Mouse (Mus musculus) right cerebral cortex, postnatal 36 days (tissue): ENCODE data around the gene Tnik.

ENCODE experiments used
- DNase-seq, 2 experiments: peaks; one replicate each; pipeline ENCODE4 v3.0.0; 2022; ENCODE audit warnings: low spot score in 2 of 2, mixed read lengths in 1 of 2

Tnik gene

DNA sequence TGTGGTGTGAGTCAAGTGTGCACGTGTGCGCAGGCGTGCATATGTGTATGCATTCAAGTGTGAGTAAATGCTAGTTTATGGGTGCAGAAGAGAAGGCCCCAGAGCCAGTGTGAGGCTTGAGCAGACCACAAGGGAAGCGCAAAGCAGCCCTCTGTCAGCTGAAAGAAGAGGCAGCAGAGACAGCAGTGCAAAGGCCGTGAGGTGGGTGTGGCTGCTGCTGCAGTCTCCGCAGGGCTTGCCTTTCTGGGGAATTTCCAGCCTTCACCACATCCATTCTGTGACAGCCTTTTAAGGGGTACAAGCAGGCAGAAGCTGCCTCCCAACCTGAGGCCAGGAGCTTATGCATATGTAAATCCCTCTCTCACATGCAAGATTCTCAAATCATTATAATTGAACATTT lies 139.2 kb downstream of the Tnik start:
- no peak for DNase-seq

DNA sequence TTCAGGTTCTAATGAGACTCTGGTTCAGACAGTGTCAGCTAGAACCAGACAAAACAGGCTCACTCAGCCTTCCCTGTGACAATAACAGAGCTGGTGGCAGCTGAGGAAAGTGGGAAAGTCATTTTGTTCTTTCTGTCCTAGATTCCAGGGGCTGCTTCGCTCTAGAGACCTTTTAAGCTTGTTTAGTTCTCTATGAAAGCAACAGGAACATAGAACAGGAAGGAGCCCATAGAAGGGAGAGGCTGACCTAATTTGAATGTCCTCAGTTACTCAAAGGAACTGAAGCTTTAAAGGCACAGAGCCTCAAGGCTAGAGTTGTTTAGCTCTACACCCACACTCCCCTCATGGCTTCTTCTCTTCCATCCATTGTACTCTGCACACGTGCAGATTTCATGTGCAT lies 142.4 kb downstream of the Tnik start:
- DNase-seq, result no peak

DNA sequence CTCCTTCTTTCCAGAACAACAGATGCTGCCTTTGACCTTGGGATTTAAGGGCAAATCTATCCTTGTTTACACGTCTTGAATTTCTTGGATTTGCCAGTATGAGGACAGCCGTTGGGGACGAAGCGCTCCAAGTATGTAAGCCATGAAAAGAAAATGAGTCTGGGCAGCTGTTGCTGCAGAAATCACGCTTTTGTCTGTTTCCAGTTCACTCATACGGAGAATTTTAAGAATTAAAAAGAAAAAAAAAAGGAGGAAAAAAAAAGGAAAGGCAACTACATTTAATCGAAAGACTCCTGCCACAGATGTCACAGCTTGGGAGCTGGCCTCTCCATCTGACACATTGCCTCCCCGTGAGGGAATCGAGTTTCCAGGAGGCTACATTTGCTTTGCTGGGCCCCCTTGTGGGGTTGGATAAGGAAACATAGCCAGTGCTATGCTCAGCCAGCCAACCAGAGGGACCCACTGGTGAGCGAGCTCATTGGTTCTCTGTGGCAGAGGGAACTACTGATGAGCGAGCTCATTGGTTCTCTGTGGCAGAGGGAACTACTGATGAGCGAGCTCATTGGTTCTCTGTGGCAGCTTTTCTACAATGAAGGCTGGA lies 145.9 kb downstream of the Tnik start:
- peak; percentile 63 to 69 for DNase-seq

DNA sequence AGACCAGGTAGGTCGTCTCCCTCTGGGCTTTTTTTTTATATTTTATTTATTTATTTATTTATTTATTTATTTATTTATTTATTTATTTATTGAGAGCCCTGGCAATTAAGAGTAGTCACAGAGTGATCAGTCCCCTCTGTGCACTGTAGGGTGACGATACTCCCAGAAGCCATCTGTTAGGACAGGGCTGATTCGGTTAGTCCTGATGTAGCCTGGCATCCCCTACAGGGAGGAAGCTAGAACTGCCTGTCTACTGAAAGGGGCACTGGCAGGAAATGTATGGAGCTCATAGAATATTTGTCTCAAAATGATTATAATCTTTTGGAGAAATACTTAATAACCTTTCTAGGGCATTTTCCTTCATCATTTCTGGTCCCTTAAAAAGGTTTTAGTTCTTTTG lies 147.3 kb downstream of the Tnik start:
- DNase-seq, result no peak

DNA sequence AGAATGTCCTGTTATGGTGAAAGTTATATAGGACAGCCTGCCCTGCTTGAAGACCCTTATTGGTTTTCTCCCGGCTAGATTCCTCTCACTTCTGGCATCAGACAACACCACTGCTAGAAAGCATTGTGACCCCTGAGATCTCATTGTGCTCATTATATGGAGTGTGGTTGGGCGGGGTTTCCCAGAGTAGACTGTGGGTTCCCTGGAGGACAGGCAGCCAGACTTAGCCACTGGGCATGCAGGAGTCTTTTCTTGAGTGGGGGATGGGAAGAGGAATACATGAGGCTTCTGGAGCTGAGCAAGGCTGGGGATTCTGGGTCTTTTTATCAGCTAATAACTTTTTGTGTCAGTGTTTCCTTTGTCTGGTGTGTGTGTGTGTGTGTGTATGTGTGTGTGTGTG lies 153.0 kb downstream of the Tnik start:
- DNase-seq, result no peak

DNA sequence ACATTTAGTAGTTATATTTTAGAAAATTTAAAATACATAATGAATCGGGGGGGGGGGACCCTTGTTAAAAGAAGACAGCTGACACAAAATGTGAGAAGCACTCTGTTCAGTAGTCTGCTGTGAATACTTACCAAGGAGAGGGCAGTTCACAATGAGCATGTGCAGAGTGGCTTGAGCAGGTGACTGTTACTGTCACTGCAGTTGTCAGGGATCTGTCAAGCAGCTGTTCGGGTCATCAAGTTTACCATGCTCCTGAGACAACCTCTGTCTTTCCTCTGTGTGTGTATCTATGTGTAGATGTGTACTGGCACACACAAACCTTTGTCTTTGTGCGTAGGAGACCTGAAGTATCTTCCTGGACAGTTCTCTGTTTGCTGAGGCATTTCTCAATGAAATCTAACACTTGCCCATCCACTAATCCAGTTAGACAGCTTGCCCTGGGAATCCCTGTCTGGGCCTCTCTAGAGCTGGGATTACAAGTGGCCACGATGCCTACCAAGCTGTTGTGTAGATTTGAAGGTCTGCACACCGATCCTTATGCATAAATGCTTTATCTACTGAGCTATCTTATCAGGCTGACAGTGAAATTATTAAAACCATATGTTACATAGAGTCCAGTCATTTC lies 154.2 kb downstream of the Tnik start:
- DNase-seq, result no peak

DNA sequence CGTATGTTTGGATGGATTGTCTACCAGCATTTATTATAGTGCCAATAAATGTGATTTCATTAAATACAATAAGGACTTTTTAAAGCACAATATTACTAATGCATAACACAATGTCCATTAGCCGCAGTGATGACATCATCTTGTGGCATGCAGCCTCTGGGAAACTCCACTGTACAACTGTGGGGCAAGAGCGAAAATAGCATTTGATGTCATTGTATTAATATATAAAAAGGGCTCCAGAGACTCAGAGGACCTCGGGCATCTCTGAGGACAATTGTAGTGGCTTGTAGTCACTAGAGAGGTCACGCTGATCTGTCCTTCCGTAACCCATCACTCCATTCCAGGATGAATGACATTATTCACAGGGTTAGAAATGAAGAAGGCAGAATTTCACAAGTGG lies 157.2 kb downstream of the Tnik start:
- DNase-seq, result no peak

DNA sequence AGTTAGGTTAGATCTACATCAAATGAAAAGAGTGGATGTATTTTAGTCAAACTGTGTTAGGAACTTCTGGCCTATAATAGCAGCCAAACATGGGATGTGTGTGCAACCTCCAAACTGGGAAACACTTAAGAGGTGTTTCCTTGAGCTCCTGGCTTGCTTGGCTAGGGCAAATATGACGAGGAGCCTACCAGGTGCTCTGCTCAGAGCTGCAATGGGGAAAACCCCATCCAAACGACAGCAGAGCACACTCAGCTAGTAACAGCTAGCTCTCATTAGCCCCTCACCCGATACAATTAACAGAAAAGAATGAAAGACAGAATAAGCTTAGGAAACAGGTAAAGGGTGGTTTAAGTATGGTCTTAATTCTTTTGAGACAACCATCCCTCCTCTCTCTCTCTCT lies 157.7 kb downstream of the Tnik start:
- DNase-seq, result no peak

DNA sequence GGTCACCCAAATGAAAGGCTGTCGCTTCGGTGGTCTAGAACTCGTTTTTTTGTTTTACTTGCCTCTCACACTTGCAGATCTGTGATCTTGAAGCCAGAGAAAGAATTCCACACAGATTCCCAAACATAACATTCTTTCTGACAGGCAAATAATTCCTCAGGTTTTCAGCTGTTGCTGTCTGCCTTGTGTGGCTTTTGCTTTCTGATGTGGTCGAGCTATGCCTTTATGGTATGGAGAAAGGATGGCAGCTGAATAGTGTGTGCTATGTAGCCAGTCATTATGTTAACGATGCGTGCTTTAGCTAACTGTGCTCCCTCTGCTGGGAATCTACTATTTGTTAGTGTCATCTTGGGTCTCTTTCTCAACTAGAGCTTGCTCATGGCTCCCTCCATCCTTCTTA lies 158.8 kb downstream of the Tnik start:
- DNase-seq, result no peak

DNA sequence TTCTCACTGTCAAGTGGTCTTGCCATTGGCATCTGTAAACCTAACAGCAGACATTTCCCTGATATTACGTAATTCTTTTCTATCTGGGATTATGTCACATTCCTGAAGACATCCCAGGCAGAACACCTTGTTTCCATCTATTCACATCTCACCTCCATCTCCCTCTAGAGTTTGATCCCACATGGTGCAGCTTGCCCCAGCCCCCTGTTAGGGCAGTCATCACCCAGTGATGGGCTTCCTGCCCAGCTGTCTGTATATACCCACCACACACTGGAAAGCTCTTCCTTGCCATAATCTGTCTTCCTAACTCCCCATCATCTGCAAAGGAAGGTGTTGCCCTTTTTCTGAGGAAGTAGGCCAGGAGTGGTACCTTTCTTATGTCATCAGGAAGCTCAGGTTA lies 159.2 kb downstream of the Tnik start:
- no peak for DNase-seq

DNA sequence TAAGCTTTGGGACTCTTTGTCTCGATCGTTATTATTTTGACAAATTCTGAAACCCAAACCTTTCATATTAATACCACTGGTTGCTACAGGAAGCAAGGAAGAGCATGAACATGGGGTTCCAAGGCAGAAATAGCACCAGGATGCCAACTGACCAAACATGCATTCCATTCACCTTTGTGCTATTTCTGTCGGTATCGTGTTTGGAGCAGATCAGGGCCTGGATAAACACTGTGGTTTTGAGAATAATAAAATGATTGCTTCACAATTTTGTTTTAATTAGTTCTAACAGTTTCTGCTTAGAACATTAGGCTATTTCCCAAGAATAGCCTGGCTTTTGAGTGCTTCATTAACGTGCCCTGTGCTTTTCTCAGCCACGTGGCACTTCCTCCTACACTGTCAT lies 162.9 kb downstream of the Tnik start:
- DNase-seq, result no peak

DNA sequence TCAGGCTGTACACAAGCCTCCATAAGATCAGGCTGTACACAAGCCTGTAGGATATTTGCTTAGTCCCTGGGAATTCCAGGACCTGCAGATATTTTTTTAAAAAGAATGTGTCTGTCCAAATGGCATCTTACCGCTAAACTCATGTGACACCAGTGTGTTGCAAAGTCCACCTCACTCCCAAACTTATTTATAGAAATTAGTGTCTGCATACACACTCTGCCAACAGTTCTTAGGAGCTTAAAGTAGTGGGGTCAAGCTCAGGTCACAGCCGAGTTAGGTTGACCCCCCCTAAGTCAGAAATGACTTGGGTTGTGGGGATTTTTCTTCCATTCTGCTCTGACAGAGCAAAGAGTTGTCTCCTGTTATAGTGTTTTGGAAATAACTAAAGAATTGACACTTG lies 168.4 kb downstream of the Tnik start:
- no peak for DNase-seq

DNA sequence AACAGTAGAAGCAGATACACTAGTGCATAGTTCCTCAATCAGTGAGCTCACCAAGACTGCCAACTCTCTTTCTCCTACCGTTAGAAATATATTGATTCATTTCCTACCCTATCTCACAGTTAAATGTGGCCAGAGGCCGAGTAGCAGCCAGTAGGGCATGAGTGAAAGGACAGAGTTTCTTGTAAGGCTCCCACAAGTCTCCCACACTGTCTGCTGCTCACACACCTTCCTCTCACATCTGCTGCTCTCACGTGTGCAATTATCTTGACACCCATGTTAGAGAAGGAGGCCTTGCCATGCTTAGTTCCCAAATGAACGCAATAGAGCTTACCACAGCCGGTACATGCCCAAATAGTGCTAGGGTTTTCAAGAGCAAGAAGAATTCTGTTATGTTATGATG lies 169.3 kb downstream of the Tnik start:
- no peak for DNase-seq

DNA sequence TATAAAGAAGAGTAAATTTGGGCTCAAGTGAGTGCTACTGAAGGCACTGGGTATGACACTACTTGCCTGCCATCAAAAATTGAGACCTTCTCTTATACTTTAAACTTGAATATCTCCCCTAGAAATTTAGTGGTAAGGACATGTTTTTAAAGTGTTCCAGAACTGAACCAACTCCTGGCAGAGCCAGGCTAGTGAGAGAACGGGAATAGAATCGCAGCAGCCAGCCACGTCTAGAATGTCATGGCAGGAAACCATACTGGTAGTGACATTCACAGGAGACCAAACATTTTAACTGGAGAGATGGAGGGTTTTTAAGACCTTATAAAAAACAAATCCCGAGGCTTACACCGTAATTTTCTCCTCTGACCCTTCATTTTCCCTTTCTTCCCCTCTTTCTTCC lies 172.5 kb downstream of the Tnik start:
- DNase-seq, result no peak

DNA sequence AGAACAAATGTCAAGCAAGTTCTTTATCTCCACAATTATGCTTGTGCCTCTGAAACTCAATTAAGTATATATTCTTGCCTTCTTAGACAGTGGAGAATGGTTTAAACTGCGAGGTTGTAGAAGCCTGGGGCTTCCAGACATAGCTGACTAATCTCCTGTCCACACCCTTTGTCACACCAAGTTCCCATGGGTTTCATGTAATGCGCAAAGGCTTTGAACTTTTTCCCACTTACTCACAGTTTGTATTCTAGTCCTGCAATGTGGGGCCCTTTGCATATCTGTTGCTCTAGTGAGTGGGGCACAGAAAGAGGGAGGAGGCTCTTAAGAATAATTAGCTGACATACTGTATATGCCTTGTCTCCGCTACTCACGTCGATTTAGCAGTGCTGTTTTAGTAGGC lies 174.4 kb downstream of the Tnik start:
- DNase-seq, result no peak

DNA sequence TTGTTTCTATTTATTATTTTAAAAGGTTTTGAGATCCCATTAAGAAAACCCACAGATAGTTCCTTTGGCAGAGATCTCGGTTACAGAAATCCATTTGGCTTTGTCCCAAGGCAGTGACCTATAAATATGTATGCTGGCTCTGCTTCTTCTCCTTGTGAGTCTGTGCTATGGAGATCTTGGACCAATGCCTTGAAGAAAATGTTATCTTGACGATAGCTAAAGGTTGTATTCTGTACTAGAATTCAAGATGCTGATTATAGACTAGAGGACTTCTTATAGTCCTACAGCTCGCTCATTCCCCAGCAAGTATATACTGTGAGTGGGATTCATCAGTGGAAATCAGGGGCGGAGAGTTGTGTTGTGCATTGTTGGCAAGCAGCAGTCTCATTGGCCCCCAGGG lies 178.5 kb downstream of the Tnik start:
- no peak for DNase-seq

DNA sequence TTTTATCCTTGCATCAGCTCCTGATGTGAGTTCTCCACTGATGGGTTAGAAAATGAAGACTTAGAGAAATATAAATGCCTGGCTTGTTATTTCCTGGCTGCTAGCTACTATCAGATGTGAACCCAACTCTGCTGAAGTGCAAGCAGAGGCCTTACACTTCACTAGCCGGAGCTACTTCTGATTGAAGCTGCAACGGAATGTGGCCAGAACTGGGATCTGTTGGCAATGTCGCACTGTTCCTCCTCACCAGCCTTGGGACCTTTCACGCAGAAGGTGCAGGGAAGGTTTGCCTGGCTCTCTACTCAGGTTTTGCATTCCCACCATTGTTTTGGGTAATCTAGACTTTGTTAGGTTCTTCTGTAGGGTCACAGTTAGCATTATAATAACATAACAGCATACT lies 179.1 kb downstream of the Tnik start:
- no peak for DNase-seq

DNA sequence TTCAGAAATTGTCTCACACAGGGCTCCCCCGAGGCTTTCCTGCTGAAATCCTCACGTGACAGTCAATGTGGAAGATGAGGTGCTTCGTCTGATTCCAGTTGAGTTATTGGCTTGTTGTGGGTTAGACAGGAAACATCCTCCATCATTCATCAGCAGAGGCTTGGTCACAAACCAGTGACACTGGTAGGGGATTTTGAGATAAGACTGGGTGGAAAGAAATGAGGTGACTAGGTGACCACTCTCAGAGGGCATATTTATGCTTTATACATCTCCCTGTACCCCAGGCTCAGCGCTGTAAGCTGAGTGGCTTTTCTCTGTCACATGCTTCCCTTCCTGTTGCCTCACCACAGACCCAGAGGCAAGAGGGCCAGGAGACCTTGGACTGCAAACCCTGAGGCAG lies 184.9 kb downstream of the Tnik start:
- no peak for DNase-seq

DNA sequence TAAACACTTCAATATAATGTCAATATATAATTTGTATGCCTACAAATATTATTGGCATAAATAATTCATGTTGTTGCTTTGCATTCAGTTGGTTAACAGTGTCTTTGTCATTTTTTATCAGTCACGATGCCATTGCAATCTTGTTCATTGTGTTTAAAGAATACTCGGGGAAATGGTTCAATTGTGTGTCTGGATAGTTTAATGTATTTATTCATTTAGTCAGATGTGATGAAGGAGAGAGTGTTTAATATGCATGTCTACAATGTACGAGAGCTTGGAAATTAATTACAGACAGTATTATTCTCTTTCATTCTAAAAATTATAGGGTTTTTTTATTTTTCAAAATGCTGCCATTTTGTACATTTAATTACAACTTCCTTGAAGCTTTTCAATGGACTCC lies 190.4 kb downstream of the Tnik start:
- no peak for DNase-seq

DNA sequence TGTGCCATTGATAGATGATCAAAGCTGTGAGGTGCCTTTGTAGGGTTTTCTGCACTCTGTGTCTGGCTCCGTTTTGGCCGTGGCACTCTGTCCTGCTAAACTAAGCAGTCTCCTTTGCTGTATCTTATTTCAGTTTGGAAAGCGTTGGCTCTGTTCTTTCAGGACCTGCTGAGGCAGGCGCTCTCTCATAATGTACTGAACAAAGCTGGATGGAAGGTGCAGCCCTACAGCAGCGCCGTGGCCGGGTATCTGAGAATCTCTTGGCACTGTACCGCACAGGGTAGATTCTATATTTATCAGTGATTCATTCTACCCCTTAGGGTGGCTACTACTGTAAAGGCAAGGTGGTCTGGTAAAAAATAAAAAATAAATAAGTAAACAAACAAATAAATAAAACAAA lies 193.8 kb downstream of the Tnik start:
- DNase-seq, result no peak

DNA sequence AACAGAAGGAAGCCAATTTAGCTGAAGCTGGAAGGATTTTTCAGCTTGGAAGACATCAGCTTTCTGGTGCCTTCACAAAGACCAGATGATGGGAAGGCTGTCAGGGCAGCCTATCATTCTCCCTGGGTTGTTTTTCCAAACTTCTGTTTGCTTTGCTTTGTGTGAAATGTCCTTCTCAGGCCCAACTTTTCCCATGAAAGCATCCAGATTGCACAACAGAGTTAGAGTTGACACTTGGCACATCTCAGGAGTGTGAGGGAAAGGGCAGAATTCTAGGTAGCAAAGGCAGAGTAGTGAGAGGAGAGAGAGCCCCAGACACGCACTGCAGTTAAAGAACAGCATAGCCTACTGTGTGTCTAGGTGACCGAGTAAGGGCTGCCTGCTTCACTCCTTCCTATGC lies 194.5 kb downstream of the Tnik start:
- no peak for DNase-seq

DNA sequence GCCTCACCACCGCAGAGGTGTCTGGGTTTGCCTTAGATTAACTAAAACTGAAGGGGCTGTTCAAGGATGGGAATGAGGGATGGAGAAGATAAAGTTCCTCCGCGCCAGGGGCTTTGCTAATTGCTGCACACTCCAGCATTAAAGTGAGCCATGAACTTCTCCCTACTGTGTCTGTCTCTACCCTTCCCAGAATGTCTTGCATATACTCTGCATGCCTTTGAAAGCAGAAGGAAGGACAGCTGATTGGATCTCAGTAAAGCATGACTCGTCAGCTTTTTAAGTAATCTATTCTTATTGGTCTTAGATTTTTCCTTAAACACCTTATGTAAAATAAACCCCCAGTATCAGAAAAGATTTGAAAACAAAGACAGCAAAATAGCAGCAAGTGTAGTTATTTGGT lies 203.7 kb downstream of the Tnik start:
- DNase-seq, result no peak

DNA sequence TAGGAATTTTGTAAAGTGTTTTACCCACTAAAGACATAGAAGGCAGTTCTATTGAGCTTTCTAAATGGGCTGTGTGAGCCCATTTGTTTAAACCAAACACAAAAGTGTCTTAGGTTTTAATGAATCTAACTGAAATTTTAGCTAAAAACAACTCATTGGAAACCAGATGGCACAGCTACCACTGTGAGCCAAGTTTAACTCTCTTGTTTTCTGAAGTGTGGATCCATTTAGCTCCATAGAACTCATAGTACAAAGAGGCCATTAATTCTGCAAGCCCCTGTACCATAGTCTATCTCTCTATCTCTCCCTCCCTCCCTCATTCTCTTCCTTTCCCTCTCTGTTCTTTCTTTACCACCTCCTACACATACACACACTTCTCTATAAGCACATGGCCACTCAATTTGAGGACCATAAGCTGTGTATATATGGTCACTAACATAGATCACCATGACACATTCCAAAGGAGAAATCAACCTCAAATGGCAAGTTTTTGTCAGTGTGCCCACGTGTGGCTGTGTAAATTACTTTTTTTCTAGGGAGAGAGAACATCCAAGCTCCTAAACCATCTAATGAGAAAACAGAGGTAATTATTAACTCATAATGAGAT lies 204.2 kb downstream of the Tnik start:
- no peak for DNase-seq

DNA sequence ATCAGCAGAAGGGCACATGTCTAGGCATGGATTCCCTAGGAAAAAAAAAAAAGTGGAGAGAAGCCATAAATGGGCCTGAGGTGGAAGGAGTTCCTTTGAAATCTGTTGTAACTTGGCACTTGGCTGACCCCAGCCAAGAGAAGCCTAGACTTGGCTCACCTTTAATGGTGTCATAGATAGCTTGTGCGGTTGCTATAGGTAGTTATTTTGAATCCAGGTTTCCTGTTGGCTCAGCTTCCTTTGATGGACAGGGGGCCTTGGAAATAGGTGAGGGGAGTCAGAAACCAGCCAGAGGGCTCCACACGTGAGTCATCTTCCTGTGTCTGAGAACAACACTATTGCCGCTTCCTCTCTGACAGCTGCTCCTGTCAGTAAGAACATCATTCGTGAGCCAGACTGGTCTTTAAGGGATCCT lies 204.9 kb downstream of the Tnik start:
- no peak for DNase-seq
